Mouse (Mus musculus): ENCODE results near the gene Notum.

- TF ChIP-seq CTCF (conservative IDR thresholded peaks at IDR 0.05; ENCODE audit: insufficient read depth, insufficient read length, low read depth, low read length) = no peak
- no peak for TF ChIP-seq POLR2A (IDR thresholded peaks at IDR 0.05; ENCODE audit: low read depth, low read length)
Measured at GRCm38 (mm10) chr11:120620195-120620594, 40.8 kb downstream of the Notum start.

All from kidney, adult 2 months (tissue).